Mouse (Mus musculus) mouse embryonic stem cell (cell line): Measurements from ENCODE around the gene Eva1c.

Source experiments
- in situ Hi-C, 2 experiments: fragments of 300-500 bp; cut with MboI; formaldehyde crosslinking; loops; 1 replicate in 1 of 2; 3 replicates in 1 of 2; pipeline ENCODE4 v1.14.3; 2019 to 2020; ENCODE audit warnings: low sequenced_read_pairs in 2 of 2, low pct_unique_long_range_greater_than_20kb in 1 of 2, mixed read lengths in 1 of 2; ENCODE audit not compliant: unreplicated experiment in 1 of 2

Gene Eva1c

GRCm38 (mm10) chr16:90892081-90892480 lies 65.6 kb downstream of the Eva1c start:
- in situ Hi-C loops, result no loop called here

GRCm38 (mm10) chr16:90893019-90893418 lies 66.5 kb downstream of the Eva1c start:
- in situ Hi-C loops, result no loop called here

GRCm38 (mm10) chr16:90893792-90894191 lies 67.3 kb downstream of the Eva1c start:
- in situ Hi-C loops, result no loop called here

GRCm38 (mm10) chr16:90897651-90898050 lies 71.1 kb downstream of the Eva1c start:
- in situ Hi-C loops, result no loop called here

- in situ Hi-C loops, result no loop called here
These were observed 73.0 kb downstream of the Eva1c start for GRCm38 (mm10) chr16:90899498-90899897.

GRCm38 (mm10) chr16:90901364-90901763 lies 74.8 kb downstream of the Eva1c start:
- in situ Hi-C loops, result no loop called here

DNA sequence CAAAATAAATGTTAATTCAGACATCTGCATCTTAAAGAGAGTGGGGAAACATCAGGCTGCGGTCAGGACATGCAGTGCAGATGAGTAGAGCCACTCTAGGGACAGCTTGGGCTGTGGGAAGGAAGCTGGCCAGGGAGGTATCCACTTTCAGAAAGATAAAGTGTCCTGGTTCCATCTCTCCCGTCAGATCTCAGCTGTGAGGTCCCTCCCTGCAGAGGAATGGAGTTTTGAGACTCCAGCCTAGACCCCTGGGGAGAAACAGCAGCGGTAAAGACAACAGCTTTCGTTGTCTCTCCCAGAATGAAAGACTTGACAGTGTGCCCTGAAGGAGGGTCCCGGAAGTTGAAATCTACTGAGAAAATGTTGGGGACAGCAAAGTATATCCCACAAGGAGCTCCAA lies 76.8 kb downstream of the Eva1c start:
- in situ Hi-C loops, result no loop called here

DNA sequence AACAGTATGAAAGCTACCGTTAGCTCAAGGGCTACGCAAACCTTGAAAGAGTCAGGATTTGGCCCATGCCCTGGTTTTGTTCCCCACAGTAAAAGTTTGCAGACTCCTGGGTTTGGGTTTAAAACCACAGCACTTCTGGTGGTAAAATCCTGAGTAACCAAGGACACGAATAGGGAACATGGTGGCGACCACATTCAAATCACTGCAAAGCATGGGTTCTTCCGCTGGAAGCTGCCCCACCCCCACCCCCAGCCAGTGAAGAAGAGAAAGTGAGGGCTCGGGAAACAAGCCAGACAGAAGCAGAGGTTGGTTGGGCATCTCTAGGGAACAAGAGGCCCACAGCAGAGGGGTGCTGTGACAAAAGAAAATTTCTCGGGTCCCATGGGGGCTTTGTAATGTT lies 80.7 kb downstream of the Eva1c start:
- in situ Hi-C loops, result no loop called here

DNA sequence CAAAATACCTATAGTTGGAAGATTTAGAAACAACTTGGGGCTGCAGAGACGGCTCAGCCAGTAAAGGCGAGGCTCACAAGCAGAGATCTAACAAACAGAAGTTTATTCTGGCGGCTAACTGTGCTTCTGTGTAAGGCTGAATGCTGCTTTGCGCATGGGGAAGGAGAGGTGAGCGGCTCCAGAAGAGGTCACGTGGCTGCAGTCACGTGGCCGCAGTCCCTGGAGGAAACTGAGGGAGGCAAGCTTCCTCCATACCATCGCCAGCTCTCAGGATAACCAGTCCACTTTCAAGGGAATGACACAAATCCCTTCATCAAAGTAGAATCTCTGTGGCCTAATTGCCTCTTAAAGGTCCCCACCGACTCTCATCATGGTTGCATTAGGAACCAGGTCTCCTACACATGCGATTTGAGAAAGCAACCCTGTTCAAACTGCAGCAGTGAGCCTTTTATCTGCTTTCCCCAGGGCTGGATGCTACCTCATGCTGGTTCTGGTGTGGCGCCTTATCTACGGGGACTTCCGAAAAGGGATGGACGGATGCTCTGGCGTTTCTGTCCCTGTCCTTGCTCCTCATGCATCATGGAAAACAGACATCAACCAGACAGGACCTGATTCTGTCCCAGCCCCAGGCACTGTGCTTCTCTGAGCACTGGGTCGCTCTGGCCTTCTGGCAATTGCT lies 84.5 kb downstream of the Eva1c start:
- in situ Hi-C loops, result no loop called here

DNA sequence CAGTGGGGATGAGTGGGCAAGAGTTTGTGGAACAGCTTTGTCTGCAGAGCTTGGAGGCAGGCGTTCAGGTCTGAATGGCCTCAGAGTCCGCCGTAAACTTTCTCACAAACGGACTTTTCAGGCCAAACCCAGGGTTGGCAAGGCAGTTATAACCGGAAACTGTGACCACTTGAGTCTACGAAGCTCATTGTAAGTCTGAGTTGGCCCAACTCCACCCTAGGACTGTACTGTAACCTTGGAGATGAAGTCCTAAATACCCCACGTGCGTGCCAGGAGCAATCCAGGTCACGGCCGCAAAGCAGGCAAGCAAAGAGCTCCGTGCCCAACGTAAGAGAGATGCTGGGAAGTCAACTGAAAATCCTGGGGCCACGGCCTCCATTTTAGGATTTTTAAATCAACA lies 85.2 kb downstream of the Eva1c start:
- in situ Hi-C loops, result no loop called here

GRCm38 (mm10) chr16:90916040-90916481 lies 89.5 kb downstream of the Eva1c start:
- in situ Hi-C loops, result no loop called here

DNA sequence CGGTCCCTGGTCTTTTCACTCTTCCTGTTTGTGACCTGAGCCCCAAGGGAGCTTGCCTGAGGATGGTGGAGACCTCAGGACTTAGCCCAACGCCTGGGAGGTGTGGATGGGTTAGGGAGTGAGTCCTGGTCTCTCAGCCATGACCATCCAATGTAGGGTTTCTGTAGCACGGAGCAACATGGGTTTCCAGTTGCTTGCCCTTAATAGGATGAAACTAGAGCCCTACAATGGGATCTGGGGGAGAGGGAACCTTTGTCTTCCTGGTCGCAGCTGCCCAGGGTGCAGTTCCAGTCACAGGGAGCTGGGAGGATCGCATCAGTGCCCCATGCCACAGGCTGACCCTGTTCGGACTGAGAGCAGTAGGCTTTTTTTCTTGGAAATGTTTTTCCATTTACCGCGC lies 90.6 kb downstream of the Eva1c start:
- in situ Hi-C loops, result no loop called here

GRCm38 (mm10) chr16:90921471-90922159 lies 95.1 kb downstream of the Eva1c start:
- in situ Hi-C loops, result no loop called here

DNA sequence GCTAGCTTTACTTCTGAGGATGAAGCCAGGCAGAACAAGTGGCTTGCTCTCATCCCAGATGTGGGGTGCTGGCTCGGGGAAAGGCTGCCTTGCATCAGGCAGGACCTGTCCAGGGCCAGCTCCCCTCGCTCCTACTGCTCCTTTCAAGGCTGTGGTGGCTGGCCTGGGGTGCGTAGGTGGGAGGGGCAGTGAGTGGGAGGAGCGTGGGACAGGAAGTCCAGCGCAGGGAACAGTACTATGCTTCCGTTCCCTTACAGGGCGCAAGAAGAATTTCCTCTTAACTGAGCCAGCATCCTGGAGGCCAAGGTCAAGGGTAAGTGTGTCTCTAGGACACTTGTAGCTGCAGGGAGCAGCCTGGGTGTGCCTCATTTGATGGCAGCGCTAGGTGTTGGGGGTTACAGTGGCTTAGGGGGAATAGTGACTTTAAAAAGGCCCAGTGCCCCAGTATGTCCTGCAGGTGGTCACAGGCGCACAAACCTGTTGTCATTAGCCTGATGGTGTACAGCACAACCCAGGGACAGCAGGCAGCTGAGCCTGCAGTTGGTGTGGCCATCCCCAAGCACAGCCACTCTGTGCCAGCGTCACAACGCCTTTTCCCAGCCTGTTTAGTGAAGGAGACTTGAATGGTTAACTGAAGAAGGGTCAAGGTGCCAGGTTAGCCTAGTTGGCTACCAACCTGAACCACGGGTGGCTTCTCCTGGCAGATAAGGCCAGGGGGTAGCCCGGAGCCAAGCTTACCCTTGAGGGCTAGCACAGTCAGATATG lies 98.3 kb downstream of the Eva1c start:
- in situ Hi-C loops, result no loop called here

- in situ Hi-C loops, result no loop called here
These were observed 98.9 kb downstream of the Eva1c start for GRCm38 (mm10) chr16:90925461-90925860.

- in situ Hi-C loops, result no loop called here
These were observed 100.9 kb downstream of the Eva1c start for GRCm38 (mm10) chr16:90927446-90927845.

GRCm38 (mm10) chr16:90933534-90934176 lies 107.1 kb downstream of the Eva1c start:
- in situ Hi-C loops, result loop anchor here in 1 of 2 experiments (5.0 to 10.0 kb wide), 2 partner anchors 59 to 109 kb away; partner anchors contain the start of gene Eva1c

- in situ Hi-C loops, result loop anchor here in 1 of 2 experiments (5.0 to 10.0 kb wide), 2 partner anchors 58 to 109 kb away; partner anchors contain the start of gene Eva1c
These were observed 107.7 kb downstream of the Eva1c start for GRCm38 (mm10) chr16:90934193-90934686.
